Mouse (Mus musculus) urinary bladder, postnatal 0 days (tissue): ENCODE data around the gene Klk4. TPM values are rescaled to one million over a fixed set of nuclear protein-coding genes. Genes with fewer than 3 reads are reported as not detected.

Experiments used
- polyA plus RNA-seq: library from polyadenylated mRNA; unstranded; fragments of >200 nt; fragmentation: Nextera tagmentation; extraction: Ambion mirVana; gene quantifications from 2 replicates; pipeline ENCODE4 v1.2.1, GENCODE M21; 2015

Gene Klk4
- polyA plus RNA-seq: not detected in 2 replicates

GRCm38 (mm10) chr7:43880912-43881311 is at the start of gene Klk4:
Gene Klk4, plus strand, starts transcription at chr7:43881160.

GRCm38 (mm10) chr7:43841701-43842100 is 39.3 kb upstream of the Klk4 start, which contains the start of gene Klk5:
Gene Klk5, plus strand, starts transcription at chr7:43841971.

GRCm38 (mm10) chr7:43933440-43933839 is 52.5 kb downstream of the Klk4 start, which contains the start of gene Klk15:
Gene Klk15, plus strand, starts transcription at chr7:43933740.

Other genes with a start within 250 kb of the Klk4 start
- gene Ceacam18, start 246.5 kb upstream of the Klk4 start, polyA plus RNA-seq: not detected in 2 replicates
- 0.70 and 1.1 TPM in 2 replicates for gene Siglece, start 221.0 kb upstream of the Klk4 start, polyA plus RNA-seq
- gene Ctu1, start 209.1 kb upstream of the Klk4 start, polyA plus RNA-seq: 7.5 and 8.4 TPM in 2 replicates
- gene Klk14, start 190.7 kb upstream of the Klk4 start, polyA plus RNA-seq: 0.14 TPM in 1 of 2 replicates, not detected in the other
- 0.13 and 0.15 TPM in 2 replicates for gene Klk13, start 168.6 kb upstream of the Klk4 start, polyA plus RNA-seq
- not detected in 2 replicates for gene Klk12, start 112.3 kb upstream of the Klk4 start, polyA plus RNA-seq
- gene Klk11, start 106.6 kb upstream of the Klk4 start, polyA plus RNA-seq: 0.17 TPM in 1 of 2 replicates, not detected in the other
- gene Klk10, start 100.1 kb upstream of the Klk4 start, polyA plus RNA-seq: 0.91 and 1.4 TPM in 2 replicates
- 0.11 and 0.17 TPM in 2 replicates for gene Klk9, start 89.3 kb upstream of the Klk4 start, polyA plus RNA-seq
- gene Klk8, start 83.6 kb upstream of the Klk4 start, polyA plus RNA-seq: 10.9 and 17.2 TPM in 2 replicates
- not detected in 2 replicates for gene Klk7, start 69.9 kb upstream of the Klk4 start, polyA plus RNA-seq
- gene Klk6, start 56.7 kb upstream of the Klk4 start, polyA plus RNA-seq: 0.40 and 0.65 TPM in 2 replicates
- not detected in 2 replicates for gene Klk5, start 39.2 kb upstream of the Klk4 start, polyA plus RNA-seq
- gene Klk15, start 52.6 kb downstream of the Klk4 start, polyA plus RNA-seq: not detected in 2 replicates
- not detected in 2 replicates for gene Klk1b8, start 69.5 kb downstream of the Klk4 start, polyA plus RNA-seq
- not detected in 2 replicates for gene Klk1b1, start 85.6 kb downstream of the Klk4 start, polyA plus RNA-seq
- gene Klk1b9, start 94.9 kb downstream of the Klk4 start, polyA plus RNA-seq: not detected in 2 replicates
- not detected in 2 replicates for gene Klk1b11, start 114.7 kb downstream of the Klk4 start, polyA plus RNA-seq
- not detected in 2 replicates for gene Klk1b26, start 131.0 kb downstream of the Klk4 start, polyA plus RNA-seq
- not detected in 2 replicates for gene Klk1b27, start 171.1 kb downstream of the Klk4 start, polyA plus RNA-seq
- gene Klk1b21, start 221.2 kb downstream of the Klk4 start, polyA plus RNA-seq: not detected in 2 replicates
- gene Klk1b22, start 231.5 kb downstream of the Klk4 start, polyA plus RNA-seq: not detected in 2 replicates